Mouse (Mus musculus) G1E (cell line): ENCODE results near the gene Asf1b. TPM values are rescaled to one million over a fixed set of nuclear protein-coding genes. Genes with fewer than 3 reads are reported as not detected.
A peak's percentile ranks its signal among the peaks of the same experiment; 100 is the strongest.

Experiments used
- ATAC-seq: 2 replicates; pipeline ENCODE4 v1.8.0; 2016; ENCODE audit warnings: mild to moderate bottlenecking; ENCODE audit not compliant: insufficient number of reproducible peaks, poor library complexity, low FRiP score, severe bottlenecking; ENCODE audit errors: extremely low read depth
- DNase-seq: peaks from one replicate; pipeline ENCODE4 v3.0.0; 2012; ENCODE audit warnings: low spot score
- H3K27me3 ChIP-seq: 2 replicates; pipeline ENCODE4 v1.6.1; 2012; ENCODE audit warnings: mild to moderate bottlenecking, low read length, inconsistent platforms; ENCODE audit not compliant: insufficient read depth
- H3K36me3 ChIP-seq: replicated peaks from 2 replicates; pipeline ENCODE3; 2012; ENCODE audit warnings: mild to moderate bottlenecking, inconsistent platforms
- H3K4me1 ChIP-seq: 2 replicates; pipeline ENCODE4 v1.6.1; 2012; ENCODE audit warnings: low read depth, low read length, inconsistent platforms, mixed read lengths; ENCODE audit not compliant: insufficient read depth
- H3K4me3 ChIP-seq: 2 replicates; pipeline ENCODE4 v1.5.1; 2012; ENCODE audit warnings: low read depth, mild to moderate bottlenecking, inconsistent platforms, low read length, moderate library complexity, mixed read lengths
- H3K9me3 ChIP-seq: replicated peaks from 2 replicates; pipeline ENCODE4 v1.6.1; 2012; ENCODE audit warnings: inconsistent platforms
- CTCF ChIP-seq: IDR thresholded peaks from 2 replicates; pipeline ENCODE4 v1.5.1; 2012; ENCODE audit warnings: low read depth, low read length, inconsistent platforms, mixed read lengths
- GATA1 ChIP-seq: IDR thresholded peaks from 2 replicates; pipeline ENCODE4 v1.6.1; 2012; ENCODE audit warnings: borderline replicate concordance, low read length, inconsistent platforms, mixed read lengths
- GATA2 ChIP-seq: IDR thresholded peaks from 2 replicates; pipeline ENCODE4 v1.6.1; 2012; ENCODE audit warnings: low read depth, low read length, inconsistent platforms, borderline replicate concordance
- POLR2AphosphoS5 ChIP-seq: IDR thresholded peaks from 2 replicates; pipeline ENCODE4 v1.6.1; 2012; ENCODE audit warnings: low read depth, low read length, inconsistent platforms; ENCODE audit not compliant: insufficient replicate concordance
- TAL1 ChIP-seq: conservative IDR thresholded peaks from 2 replicates; pipeline ENCODE4 v1.6.1; 2012; ENCODE audit warnings: low read depth, low read length, inconsistent platforms, mixed read lengths
- polyA plus RNA-seq: library from polyadenylated mRNA; stranded (reverse); fragments of >175 nt; gene quantifications from 2 replicates; pipeline ENCODE4 v1.2.3, GENCODE M21; 2012
- total RNA-seq, 2 experiments: library from RNA; stranded (forward) in 1 of 2; stranded (reverse) in 1 of 2; fragments of 200-1000 nt in 1 of 2; fragments of >200 nt in 1 of 2; fragmentation: Nextera tagmentation in 1 of 2; gene quantifications; 2 replicates each; pipeline ENCODE4 v1.2.3; 2014 to 2017

Gene Asf1b
- total and polyA plus RNA-seq, 3 experiments: 87.4 to 383 (median 88.6) TPM

DNA sequence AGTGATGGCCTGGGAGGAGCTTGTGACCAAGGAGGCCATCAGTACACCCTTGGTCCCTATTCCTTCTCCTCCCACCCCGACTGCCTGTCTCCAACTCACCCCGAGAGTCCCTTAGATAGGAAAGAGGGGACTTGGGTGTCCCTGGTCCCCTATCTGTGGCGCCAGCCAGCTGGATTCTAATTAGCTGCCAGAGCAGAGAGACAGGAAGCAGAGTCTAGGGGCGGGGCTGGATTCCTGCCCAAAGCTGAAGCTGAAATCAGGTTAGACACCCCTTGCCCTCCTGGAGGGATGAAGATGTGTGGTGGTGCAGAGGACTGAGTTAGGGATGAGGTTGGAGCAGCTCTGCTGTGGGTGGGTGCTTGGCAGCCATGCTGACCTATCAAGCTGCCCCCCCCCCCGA lies 40.4 kb upstream of the Asf1b start:
- Histone ChIP-seq H3K36me3 (peaks cover 60% of the 10 kb centered on the region), H3K4me3 (no peak overlapping the region), H3K27me3 (peaks cover 2% of the 10 kb centered on the region; the same call in 1 of the 2 replicates), H3K9me3 (no peaks in the 10 kb centered on the region), H3K4me1 (no peaks in the 10 kb centered on the region; the same call in none of the 2 replicates)
- no peak for DNase-seq
- no peak for TF ChIP-seq CTCF
- no peak for TF ChIP-seq TAL1
- TF ChIP-seq POLR2AphosphoS5: no peak
- TF ChIP-seq GATA1: no peak
- TF ChIP-seq GATA2: no peak
- ATAC-seq: no peak

GRCm38 (mm10) chr8:83916015-83916414 lies 39.3 kb upstream of the Asf1b start:
- TF ChIP-seq GATA2 (no peak), POLR2AphosphoS5 (no peak), TAL1 (no peak), CTCF (no peak), GATA1 (no peak)
- Histone ChIP-seq H3K27me3 (peaks cover 2% of the 10 kb centered on the region; the same call in 1 of the 2 replicates), H3K4me3 (no peak overlapping the region), H3K36me3 (peaks cover 60% of the 10 kb centered on the region), H3K9me3 (no peaks in the 10 kb centered on the region), H3K4me1 (no peaks in the 10 kb centered on the region; the same call in none of the 2 replicates)
- no peak for ATAC-seq
- DNase-seq: no peak

- Histone ChIP-seq H3K4me3 (no peak overlapping the region), H3K27me3 (peaks cover 2% of the 10 kb centered on the region; the same call in 1 of the 2 replicates), H3K36me3 (peaks cover 69% of the 10 kb centered on the region), H3K9me3 (no peaks in the 10 kb centered on the region), H3K4me1 (peaks cover 2% of the 10 kb centered on the region)
- TF ChIP-seq CTCF (no peak), GATA1 (no peak), GATA2 (no peak), TAL1 (no peak), POLR2AphosphoS5 (no peak)
- DNase-seq: no peak
- no peak for ATAC-seq
Observed at GRCm38 (mm10) chr8:83917566-83917965, 37.7 kb upstream of the Asf1b start.

DNA sequence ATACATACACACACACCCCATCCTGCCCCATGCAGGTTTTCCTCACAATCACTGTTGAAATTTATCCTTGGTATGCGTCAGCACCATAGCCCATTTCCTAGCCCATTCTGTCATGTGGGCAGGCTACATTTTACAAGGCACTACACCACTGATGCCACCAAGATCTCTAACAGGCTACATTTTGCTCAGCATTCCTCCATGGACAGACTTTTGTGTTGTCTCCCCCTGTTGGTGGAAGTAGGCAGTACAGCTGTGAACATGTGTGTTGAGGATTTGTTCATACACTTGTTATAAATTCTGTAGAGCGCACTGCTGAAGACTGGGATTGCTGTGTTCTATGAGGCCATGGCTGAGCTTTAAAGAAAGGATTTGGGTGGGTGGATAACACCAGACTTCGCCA lies 33.7 kb upstream of the Asf1b start:
- Histone ChIP-seq H3K36me3 (peaks cover 89% of the 10 kb centered on the region), H3K4me3 (no peak overlapping the region), H3K9me3 (no peaks in the 10 kb centered on the region), H3K4me1 (peaks cover 2% of the 10 kb centered on the region; the same call in 1 of the 2 replicates), H3K27me3 (no peaks in the 10 kb centered on the region; the same call in 1 of the 2 replicates)
- DNase-seq (peak; percentile 65), ATAC-seq (no peak)
- TF ChIP-seq GATA1: no peak
- peak; percentile 77 for TF ChIP-seq CTCF

GRCm38 (mm10) chr8:83922727-83923126 lies 32.6 kb upstream of the Asf1b start:
- peaks cover 89% of the 10 kb centered on the region for H3K36me3 ChIP-seq
- ATAC-seq: no peak
- TF ChIP-seq POLR2AphosphoS5 (no peak), GATA1 (no peak), GATA2 (no peak), TAL1 (no peak), CTCF (no peak)
- DNase-seq: no peak
- H3K4me3 ChIP-seq: no peak overlapping the region
- no peaks in the 10 kb centered on the region; the same call in 1 of the 2 replicates for H3K27me3 ChIP-seq
- H3K4me1 ChIP-seq: peaks cover 2% of the 10 kb centered on the region; the same call in 1 of the 2 replicates
- no peaks in the 10 kb centered on the region for H3K9me3 ChIP-seq

GRCm38 (mm10) chr8:83924585-83924984 lies 30.7 kb upstream of the Asf1b start:
- Histone ChIP-seq H3K4me3 (no peak overlapping the region), H3K4me1 (peaks cover 2% of the 10 kb centered on the region; the same call in 1 of the 2 replicates), H3K36me3 (peaks cover 89% of the 10 kb centered on the region), H3K27me3 (no peaks in the 10 kb centered on the region; the same call in 1 of the 2 replicates), H3K9me3 (no peaks in the 10 kb centered on the region)
- ATAC-seq (no peak), DNase-seq (no peak)
- TF ChIP-seq POLR2AphosphoS5 (no peak), GATA2 (no peak), TAL1 (no peak), GATA1 (no peak), CTCF (no peak)

GRCm38 (mm10) chr8:83926266-83926665 lies 29.0 kb upstream of the Asf1b start:
- Histone ChIP-seq H3K4me1 (peaks cover 2% of the 10 kb centered on the region; the same call in 1 of the 2 replicates), H3K9me3 (no peaks in the 10 kb centered on the region), H3K36me3 (peaks cover 92% of the 10 kb centered on the region), H3K27me3 (no peaks in the 10 kb centered on the region; the same call in 1 of the 2 replicates), H3K4me3 (no peak overlapping the region)
- TF ChIP-seq POLR2AphosphoS5 (no peak), TAL1 (no peak), CTCF (no peak), GATA1 (no peak), GATA2 (no peak)
- ATAC-seq (no peak), DNase-seq (no peak)
